ENCODE assay signal across 7 mouse cellular contexts in the genomic region with DNA sequence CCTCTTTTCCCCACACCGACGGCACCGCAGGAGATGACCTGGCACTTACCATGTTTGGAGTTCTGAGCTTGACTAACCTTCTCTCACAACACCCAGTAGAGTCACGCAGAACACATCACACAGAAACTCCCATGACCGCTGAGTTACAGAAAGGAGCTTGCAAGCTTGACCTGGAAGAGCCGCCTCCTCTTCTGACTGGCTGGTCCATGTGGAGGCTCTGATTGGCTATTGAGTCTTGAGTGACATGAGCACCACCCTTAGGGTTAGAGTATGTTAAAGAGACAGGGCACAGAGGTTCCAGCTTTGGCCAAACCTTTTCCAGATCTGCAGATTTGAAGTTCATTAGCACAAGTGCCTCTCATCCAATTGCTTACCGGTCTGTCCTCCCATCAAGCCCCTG. TPM values are rescaled to one million over a fixed set of nuclear protein-coding genes. Genes with fewer than 3 reads are reported as not detected.
DNase-seq lines count a peak whose midpoint lies in the region; ATAC-seq and TF ChIP-seq lines count a peak whose summit lies in the region.
"Not testable (repeated sequence)": the region's sequence is repeated elsewhere in the genome, so short reads cannot be mapped to it uniquely, and the experiment has no call there.

Gene Gm14391, minus strand, starts transcription at position 186 of the 400 bp plus-strand sequence.

- not testable (repeated sequence) for H3K4me3 ChIP-seq in G1E (ENCODE audit: low read depth, low read length); bone marrow macrophage, adult 2 months (ENCODE audit: insufficient read depth, low read length); forebrain, postnatal 0 days (ENCODE audit: low read depth, low read length); hindbrain, embryonic 14.5 days (replicated peaks; ENCODE audit: low read length); left cerebral cortex, adult 2 months

- no CpG with 5 or more reads among the region's 7 CpGs for WGBS in forebrain, postnatal 0 days
- WGBS in hindbrain, embryonic 14.5 days = no CpG with 5 or more reads among the region's 7 CpGs

- not testable (repeated sequence) for TF ChIP-seq POLR2A in bone marrow macrophage, adult 2 months (IDR thresholded peaks at IDR 0.05; ENCODE audit: borderline replicate concordance, low read depth, low read length)

- not testable (repeated sequence) for H3K9ac ChIP-seq in forebrain, postnatal 0 days; hindbrain, embryonic 14.5 days

- TF ChIP-seq CTCF in G1E (IDR thresholded peaks at IDR 0.05; ENCODE audit: low read depth, low read length); bone marrow macrophage, adult 2 months (IDR thresholded peaks at IDR 0.05; ENCODE audit: low read depth, low read length); forebrain, postnatal 0 days (IDR thresholded peaks at IDR 0.05; ENCODE audit: low read depth); left cerebral cortex, adult 2 months (IDR thresholded peaks at IDR 0.05): not testable (repeated sequence)

- not testable (repeated sequence) for H3K4me1 ChIP-seq in G1E (ENCODE audit: insufficient read depth, low read depth, low read length); bone marrow macrophage, adult 2 months (ENCODE audit: control insufficient read depth, insufficient read depth, low read length); forebrain, postnatal 0 days (ENCODE audit: insufficient read depth); hindbrain, embryonic 14.5 days (replicated peaks; ENCODE audit: control insufficient read depth, insufficient read depth, low read length)

- intact Hi-C loops in left cerebral cortex, adult 2 months (cut with DNase I) = not testable (repeated sequence)

- not testable (repeated sequence) for H3K27ac ChIP-seq in bone marrow macrophage, adult 2 months (ENCODE audit: insufficient read depth, low read depth, low read length); forebrain, postnatal 0 days (ENCODE audit: low read depth, low read length); hindbrain, embryonic 14.5 days; left cerebral cortex, adult 2 months

- not testable (repeated sequence) for ATAC-seq in G1E (ENCODE audit: extremely low read depth, insufficient number of reproducible peaks, low FRiP score, poor library complexity, severe bottlenecking); forebrain, postnatal 0 days; hindbrain, embryonic 14.5 days (ENCODE audit: low FRiP score)
- ATAC-seq in granulocyte monocyte progenitor cell, adult 5-6 weeks (replicated peaks; ENCODE audit: poor library complexity, severe bottlenecking) = peak; percentile 61; the same call in 1 of the 2 replicates
- ATAC-seq in megakaryocyte, adult 5-6 weeks (ENCODE audit: poor library complexity, severe bottlenecking) = peak; percentile 67; the same call in 1 of the 2 replicates

- not testable (repeated sequence) for H3K4me2 ChIP-seq in forebrain, postnatal 0 days (ENCODE audit: low read depth); hindbrain, embryonic 14.5 days (replicated peaks)

- not testable (repeated sequence) for H3K9me3 ChIP-seq in G1E (replicated peaks); forebrain, postnatal 0 days (ENCODE audit: low read length); hindbrain, embryonic 14.5 days (ENCODE audit: control insufficient read depth, low read length)

- DNase-seq in G1E (ENCODE audit: low spot score); forebrain, postnatal 0 days; hindbrain, embryonic 14.5 days (ENCODE audit: low spot score); left cerebral cortex, adult 2 months (ENCODE audit: extremely low spot score in 1 of 2, low spot score in 2 of 2): not testable (repeated sequence)

- not testable (repeated sequence) for H3K27me3 ChIP-seq in G1E (ENCODE audit: insufficient read depth, low read length); forebrain, postnatal 0 days (ENCODE audit: insufficient read depth, low read length); hindbrain, embryonic 14.5 days (ENCODE audit: control insufficient read depth, insufficient read depth, low read length)

- H3K36me3 ChIP-seq in G1E (replicated peaks); forebrain, postnatal 0 days (ENCODE audit: insufficient read depth); hindbrain, embryonic 14.5 days (replicated peaks; ENCODE audit: control insufficient read depth, insufficient read depth): not testable (repeated sequence)

RNA-seq across cellular contexts. Expression of gene Gm14391, which starts in this region (rescaled TPM):
- total RNA-seq in G1E (2014; fragmentation: Nextera tagmentation) (31.8 and 36.5 TPM in 2 replicates), G1E (2017) (28.2 and 36.8 TPM in 2 replicates)
- 2.0 and 2.5 TPM in 2 replicates for polyA plus RNA-seq in G1E (2012)
- polyA plus RNA-seq in bone marrow macrophage, adult 2 months (2012; ENCODE audit: insufficient read depth, insufficient read length, missing spikeins) = 4.0 and 11.9 TPM in 2 replicates
- 18.0 and 22.0 TPM in 2 replicates for total RNA-seq in forebrain, postnatal 0 days (2014; rRNA removed)
- polyA plus RNA-seq in forebrain, postnatal 0 days (2015; fragmentation: Nextera tagmentation; extraction: Ambion mirVana) = 7.4 and 10.5 TPM in 2 replicates
- total RNA-seq in granulocyte monocyte progenitor cell, adult 5-6 weeks (2014; fragmentation: Nextera tagmentation) = 7.6 and 11.2 TPM in 2 replicates
- total RNA-seq in granulocyte monocyte progenitor cell, adult 5-6 weeks (2017) = 12.1 and 24.7 TPM in 2 replicates
- polyA plus RNA-seq in hindbrain, embryonic 14.5 days (2014; fragmentation: Nextera tagmentation; extraction: Ambion mirVana) = 12.2 and 13.2 TPM in 2 replicates
- 100 to 1,000 TPM in 1 of 2 experiments, 10 to 100 TPM in 1; 93.6 to 107 TPM for total RNA-seq in left cerebral cortex, adult 2 months (2021)
- 4.0 and 5.2 TPM in 2 replicates for total RNA-seq in megakaryocyte, adult 5-6 weeks (2015)
- 11.4 and 12.0 TPM in 2 replicates for total RNA-seq in megakaryocyte, adult 5-6 weeks (2017)
